Comparison of ENCODE assay signal across 16 mouse cellular contexts in genomic region chr8:26350616-26351015, GRCm38 (mm10).
DNase-seq lines count a peak whose midpoint lies in the region; ATAC-seq and TF ChIP-seq lines count a peak whose summit lies in the region.
"Had no signal": no experiment of that assay in that cellular context is flagged by ENCODE, and none has a peak within 500 bp of the region (broad histone marks: within the 10 kb centered on the region; RNA-seq: fewer than 3 reads in every experiment).

No protein-coding gene starts in this region.

- TF ChIP-seq CTCF in gastrocnemius, adult 2 months (IDR thresholded peaks at IDR 0.05), result no peak
- no peak for TF ChIP-seq CTCF in intestine, postnatal 0 days (IDR thresholded peaks at IDR 0.05; ENCODE audit: low read depth)

- ATAC-seq in intestine, embryonic 15.5 days, result no peak
- ATAC-seq in intestine, postnatal 0 days, result no peak
- no peak for ATAC-seq in kidney, embryonic 15.5 days (replicated peaks; ENCODE audit: low FRiP score)
- ATAC-seq: activated CD4-positive, CD25-positive, alpha-beta regulatory T cell, adult 4 months had no signal

- H3K4me3 ChIP-seq in gastrocnemius, adult 2 months, result no peak overlapping the region
- H3K4me3 ChIP-seq in intestine, embryonic 15.5 days (replicated peaks), result no peak overlapping the region
- no peak overlapping the region for H3K4me3 ChIP-seq in intestine, postnatal 0 days (ENCODE audit: low read depth, low read length)
- H3K4me3 ChIP-seq in brown adipose tissue, adult 24 weeks (ENCODE audit: insufficient read depth, low read depth, low read length), result no peak overlapping the region
- no peak overlapping the region for H3K4me3 ChIP-seq in kidney, embryonic 15.5 days (replicated peaks)
- H3K4me3 ChIP-seq: embryonic facial prominence, embryonic 13.5 days; hindbrain, embryonic 12.5 days; liver, embryonic 13.5 days had no signal

- no peaks in the 10 kb centered on the region for H3K9me3 ChIP-seq in intestine, embryonic 15.5 days
- H3K9me3 ChIP-seq in intestine, postnatal 0 days (ENCODE audit: control insufficient read depth), result no peaks in the 10 kb centered on the region
- no peaks in the 10 kb centered on the region for H3K9me3 ChIP-seq in kidney, embryonic 15.5 days (replicated peaks)
- H3K9me3 ChIP-seq: embryonic facial prominence, embryonic 13.5 days; hindbrain, embryonic 12.5 days; liver, embryonic 13.5 days had no signal

- no peaks in the 10 kb centered on the region for H3K27me3 ChIP-seq in intestine, embryonic 15.5 days (replicated peaks)
- no peaks in the 10 kb centered on the region for H3K27me3 ChIP-seq in intestine, postnatal 0 days (replicated peaks; ENCODE audit: control insufficient read depth, insufficient read depth, low read length)
- H3K27me3 ChIP-seq in kidney, embryonic 15.5 days, result peaks cover 13% of the 10 kb centered on the region; the same call in 1 of the 2 replicates
- H3K27me3 ChIP-seq: embryonic facial prominence, embryonic 13.5 days; liver, embryonic 13.5 days had no signal

- peak overlapping the region; percentile 80 for H3K27ac ChIP-seq in gastrocnemius, adult 2 months
- 0 out of 2 replicates have a peak overlapping the region, but pooled peaks have one; percentile 15 for H3K27ac ChIP-seq in intestine, embryonic 15.5 days
- no peak overlapping the region for H3K27ac ChIP-seq in intestine, postnatal 0 days (ENCODE audit: low read depth, low read length)
- peak overlapping the region; percentile 49 for H3K27ac ChIP-seq in brown adipose tissue, adult 24 weeks (replicated peaks; ENCODE audit: low read depth, low read length)
- H3K27ac ChIP-seq in kidney, embryonic 15.5 days, result peak overlapping the region; percentile 43
- H3K27ac ChIP-seq: embryonic facial prominence, embryonic 13.5 days; hindbrain, embryonic 12.5 days; liver, embryonic 13.5 days; macrophage had no signal

- 74% methylated on average over 4 of the region's 4 CpGs for WGBS in intestine, embryonic 15.5 days
- 81% methylated on average over 4 of the region's 4 CpGs for WGBS in intestine, postnatal 0 days
- WGBS in kidney, embryonic 15.5 days, result 70% methylated on average over 4 of the region's 4 CpGs

- intact Hi-C loops in gastrocnemius, adult 2 months (cut with DNase I), result loop anchor here (10.0 kb wide), 1 partner anchor 716 kb away; no protein-coding TSS in a partner anchor
- intact Hi-C loops in gastrocnemius, postnatal 36 days (cut with DNase I), result no loop called here

- no peak for DNase-seq in gastrocnemius, adult 2 months
- DNase-seq in gastrocnemius, postnatal 36 days, result no peak
- no peak for DNase-seq in left cerebral cortex, adult 9 months (ENCODE audit: low spot score in 2 of 2)
- DNase-seq in ovary, postnatal 10 days (ENCODE audit: low spot score), result no peak
- DNase-seq: cerebellum, adult 18-20 months; liver, embryonic 13.5 days; midbrain, embryonic 14.5 days; right cerebral cortex, postnatal 14 days had no signal

- H3K36me3 ChIP-seq in intestine, embryonic 15.5 days, result no peaks in the 10 kb centered on the region
- H3K36me3 ChIP-seq in intestine, postnatal 0 days (ENCODE audit: control insufficient read depth, insufficient read depth), result no peaks in the 10 kb centered on the region
- H3K36me3 ChIP-seq in kidney, embryonic 15.5 days, result no peaks in the 10 kb centered on the region
- H3K36me3 ChIP-seq: embryonic facial prominence, embryonic 13.5 days; hindbrain, embryonic 12.5 days; liver, embryonic 13.5 days had no signal

- H3K4me1 ChIP-seq in intestine, embryonic 15.5 days (replicated peaks), result 0 out of 2 replicates have a peak, but pooled peaks cover 13% of the 10 kb centered on the region
- no peaks in the 10 kb centered on the region for H3K4me1 ChIP-seq in intestine, postnatal 0 days (replicated peaks; ENCODE audit: control insufficient read depth, insufficient read depth, low read length)
- 0 out of 2 replicates have a peak, but pooled peaks cover 2% of the 10 kb centered on the region for H3K4me1 ChIP-seq in brown adipose tissue, adult 24 weeks (ENCODE audit: control insufficient read depth, insufficient read depth, insufficient read length, low read length)
- peaks cover 43% of the 10 kb centered on the region for H3K4me1 ChIP-seq in kidney, embryonic 15.5 days

- H3K4me2 ChIP-seq in intestine, embryonic 15.5 days (replicated peaks), result no peak overlapping the region
- H3K4me2 ChIP-seq in intestine, postnatal 0 days (replicated peaks; ENCODE audit: low read depth), result no peak overlapping the region
- H3K4me2 ChIP-seq in kidney, embryonic 15.5 days, result no peak overlapping the region
- H3K4me2 ChIP-seq: embryonic facial prominence, embryonic 13.5 days; hindbrain, embryonic 12.5 days; liver, embryonic 13.5 days had no signal

- H3K9ac ChIP-seq in intestine, embryonic 15.5 days, result no peak overlapping the region
- no peak overlapping the region for H3K9ac ChIP-seq in intestine, postnatal 0 days (ENCODE audit: low read depth, low read length)
- no peak overlapping the region for H3K9ac ChIP-seq in kidney, embryonic 15.5 days
- H3K9ac ChIP-seq: embryonic facial prominence, embryonic 13.5 days; hindbrain, embryonic 12.5 days; liver, embryonic 13.5 days had no signal
